Mouse (Mus musculus): ENCODE data around the gene Asic2.

DNA sequence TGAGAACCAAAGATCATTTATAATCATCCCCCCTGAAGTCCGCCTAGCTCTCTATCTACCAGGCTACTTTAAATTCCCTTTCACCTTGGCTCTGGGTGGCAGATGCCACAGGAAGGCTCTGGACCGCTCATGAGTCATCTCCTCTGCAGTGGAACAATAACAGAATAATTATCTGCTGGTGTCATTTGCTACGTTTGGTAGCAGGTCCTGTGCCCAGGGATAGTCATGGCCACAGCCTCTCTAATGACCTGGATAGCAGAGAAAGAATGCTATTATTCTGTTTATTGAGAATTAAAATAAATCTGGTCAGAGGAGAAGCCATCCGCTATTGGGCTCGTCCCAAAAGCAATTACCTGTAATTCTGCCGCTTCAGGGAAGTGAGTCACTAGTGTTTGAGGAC, 425.1 kb downstream of the Asic2 start:
- TF ChIP-seq EP300 (IDR thresholded peaks at IDR 0.05; ENCODE audit: low read depth) (no peak), CTCF (IDR thresholded peaks at IDR 0.05; ENCODE audit: low read depth) (no peak)
